Mouse (Mus musculus) heart, adult 2 months (tissue): ENCODE results near the gene Cdca8.

Experiments
- CTCF ChIP-seq: fragments of 200-600 bp; IDR thresholded peaks from 2 replicates; pipeline ENCODE4 v1.8.1; 2022; ENCODE audit warnings: antibody characterized with exemption, mild to moderate bottlenecking, moderate library complexity
- EP300 ChIP-seq: fragments of 200-500 bp; IDR thresholded peaks from 2 replicates; pipeline ENCODE4 v1.6.1; 2011; ENCODE audit warnings: low read depth, low read length, control low read depth; ENCODE audit not compliant: insufficient read depth
- POLR2A ChIP-seq: fragments of 200-500 bp; IDR thresholded peaks from 2 replicates; pipeline ENCODE4 v1.6.1; 2011; ENCODE audit warnings: mild to moderate bottlenecking, low read depth, low read length, control low read depth; ENCODE audit not compliant: insufficient read depth

GRCm38 (mm10) chr4:124899906-124900305 lies 39.2 kb downstream of the Cdca8 start:
- TF ChIP-seq CTCF (no peak), POLR2A (no peak), EP300 (no peak)
